Mouse (Mus musculus) urinary bladder, postnatal 14 days (tissue): ENCODE measurements around the gene Chmp4b.

Experiments
- DNase-seq: peaks from one replicate; pipeline ENCODE4 v3.0.0; 2021; ENCODE audit warnings: low spot score

The Chmp4b gene

DNA sequence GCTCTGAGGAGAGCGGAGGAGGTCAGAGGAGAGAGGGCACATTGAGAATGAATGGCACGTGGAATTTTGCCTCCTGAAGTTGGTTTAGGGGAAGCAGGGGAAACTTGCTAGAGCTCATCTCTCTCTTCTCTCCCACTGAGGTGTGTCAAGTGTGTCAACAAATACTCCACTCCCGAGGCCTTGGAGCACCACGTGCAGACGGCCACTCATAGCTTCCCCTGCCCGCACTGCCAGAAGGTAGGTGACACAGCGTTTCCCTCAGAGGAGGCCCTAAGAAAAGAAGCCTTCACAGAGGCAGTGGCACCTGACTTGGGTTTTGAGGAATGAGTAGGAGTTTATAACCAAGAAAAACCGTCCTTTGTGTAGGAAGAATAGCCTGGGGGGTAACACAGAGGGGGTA, 10.3 kb upstream of the Chmp4b start:
- no peak for DNase-seq

DNA sequence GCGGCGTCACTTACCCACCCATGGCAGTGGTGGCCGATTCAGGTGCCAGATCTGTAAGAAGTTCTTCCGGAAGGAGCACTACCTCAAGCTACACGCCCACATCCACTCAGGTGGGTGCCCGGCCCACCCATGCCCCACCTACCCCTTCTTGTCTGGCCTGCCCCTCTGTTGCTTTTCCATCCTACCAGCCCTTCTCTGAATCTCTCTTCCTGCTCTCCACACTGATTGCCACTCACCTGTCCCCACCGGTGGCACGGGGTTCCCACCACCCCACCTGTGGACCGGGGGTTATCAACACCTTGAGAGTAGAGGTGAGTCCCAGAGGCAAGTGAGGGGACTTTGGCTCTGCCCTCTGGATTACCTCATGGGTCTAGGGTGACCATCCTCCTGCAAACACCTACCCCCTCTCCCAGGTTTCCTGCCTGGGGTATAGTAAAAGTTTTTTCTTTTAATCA, 9.5 kb upstream of the Chmp4b start:
- no peak for DNase-seq

DNA sequence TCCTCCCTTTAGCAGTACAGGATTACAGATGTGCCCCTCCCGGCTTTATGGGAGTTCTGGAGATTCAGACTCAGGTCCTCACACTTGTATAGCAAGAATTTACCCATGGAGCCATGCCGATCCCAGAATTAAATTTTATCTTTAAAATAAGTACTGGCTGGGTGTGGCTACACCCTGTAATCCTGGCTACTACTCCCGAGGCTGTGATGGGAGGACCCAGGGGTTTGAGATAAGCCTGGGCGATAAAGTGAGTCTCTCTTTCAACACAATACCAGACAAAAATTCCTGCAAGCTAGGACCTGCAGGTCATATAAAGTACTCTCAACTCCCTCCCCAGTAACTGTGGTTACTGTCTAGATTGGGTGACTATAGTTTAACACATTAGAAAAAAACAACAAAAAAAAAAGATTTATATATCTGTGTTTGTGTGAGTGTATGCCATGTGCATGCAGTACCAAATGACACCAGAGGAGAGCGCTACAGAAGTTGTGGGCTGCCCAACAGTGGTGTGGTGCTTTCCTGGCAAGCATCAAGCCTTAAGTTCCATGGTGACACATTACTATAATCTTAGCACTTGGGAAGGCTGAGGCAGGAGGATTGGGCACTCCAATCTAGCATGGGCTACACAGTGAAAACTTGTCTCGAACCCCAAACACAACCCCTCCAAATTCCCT, 8.7 kb upstream of the Chmp4b start:
- DNase-seq: no peak

DNA sequence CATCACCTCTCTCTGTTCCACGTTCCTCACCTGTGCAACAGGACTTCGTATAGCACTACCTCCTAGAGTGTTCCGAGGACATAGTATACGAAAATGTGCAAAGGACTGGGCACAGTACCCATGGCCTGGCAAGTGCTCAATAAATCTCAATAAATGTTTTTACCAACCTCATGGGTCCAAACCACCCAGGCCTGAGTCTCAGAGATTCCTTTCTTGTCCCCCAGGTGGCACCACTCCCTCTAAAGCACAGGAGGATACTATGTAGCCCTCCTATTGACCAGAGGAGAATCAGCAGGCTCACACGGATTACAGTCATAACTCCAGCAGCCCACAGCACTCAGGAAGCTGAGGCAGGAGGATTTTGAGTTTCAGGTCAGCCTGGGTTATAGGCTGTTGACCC, 4.9 kb upstream of the Chmp4b start:
- DNase-seq: peak; percentile 35

DNA sequence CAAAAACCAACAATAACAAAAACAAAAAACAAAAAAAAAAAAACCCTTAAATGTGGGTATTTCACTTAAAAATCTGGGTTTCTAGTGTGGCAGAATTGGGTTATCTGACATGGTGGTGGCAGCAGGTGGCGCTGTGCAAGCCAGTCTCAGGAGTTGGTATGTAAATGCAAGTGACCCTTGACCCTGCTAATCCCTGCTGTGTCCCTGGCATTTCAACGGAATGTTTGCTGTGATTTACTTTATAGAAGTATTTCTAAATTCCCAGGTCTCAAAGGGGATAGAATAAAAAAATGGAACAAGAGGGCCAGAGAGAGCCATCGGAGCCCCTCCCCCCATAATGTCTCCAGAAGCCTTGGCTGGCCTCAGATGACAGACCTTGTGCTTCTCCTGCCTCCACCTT, 3.4 kb upstream of the Chmp4b start:
- DNase-seq: no peak

DNA sequence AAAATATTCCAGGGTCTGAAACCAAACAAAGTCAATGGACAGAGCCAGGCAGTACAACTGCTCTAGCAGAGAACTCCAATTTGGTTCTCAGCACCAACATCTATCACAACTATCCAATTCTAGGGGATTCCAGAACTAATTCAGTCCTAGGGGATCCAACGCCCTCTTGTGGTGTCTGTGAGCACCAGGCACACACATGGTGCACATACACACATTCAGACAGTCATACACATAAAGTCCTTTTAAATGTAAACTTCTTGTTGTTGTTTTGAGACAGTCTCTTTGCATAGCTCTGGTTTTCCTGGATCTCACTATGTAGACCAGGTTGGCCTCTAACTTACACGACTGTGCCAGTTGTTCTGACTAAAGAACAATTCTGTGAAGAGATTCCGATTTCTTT, 1.1 kb upstream of the Chmp4b start:
- no peak for DNase-seq

DNA sequence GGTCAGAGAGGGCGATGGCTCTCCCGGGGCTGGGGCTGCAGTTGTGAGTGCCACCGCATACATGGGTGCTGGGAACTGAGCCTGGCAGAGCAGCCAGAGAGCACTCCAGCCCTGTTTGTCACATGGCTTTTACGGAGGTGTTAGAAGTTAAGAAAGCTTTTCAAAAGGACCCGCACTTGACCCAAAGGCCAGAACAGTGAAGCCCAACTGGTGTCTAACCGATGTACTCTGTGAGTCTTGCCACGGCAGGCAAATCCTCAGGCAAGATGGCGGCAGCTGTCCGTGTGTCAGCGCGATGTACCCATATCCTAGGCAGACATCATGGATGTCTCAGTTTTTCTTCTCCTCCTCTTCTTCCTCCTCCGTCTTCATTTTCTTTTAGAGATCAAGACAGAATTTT, 3.5 kb downstream of the Chmp4b start:
- DNase-seq: no peak

DNA sequence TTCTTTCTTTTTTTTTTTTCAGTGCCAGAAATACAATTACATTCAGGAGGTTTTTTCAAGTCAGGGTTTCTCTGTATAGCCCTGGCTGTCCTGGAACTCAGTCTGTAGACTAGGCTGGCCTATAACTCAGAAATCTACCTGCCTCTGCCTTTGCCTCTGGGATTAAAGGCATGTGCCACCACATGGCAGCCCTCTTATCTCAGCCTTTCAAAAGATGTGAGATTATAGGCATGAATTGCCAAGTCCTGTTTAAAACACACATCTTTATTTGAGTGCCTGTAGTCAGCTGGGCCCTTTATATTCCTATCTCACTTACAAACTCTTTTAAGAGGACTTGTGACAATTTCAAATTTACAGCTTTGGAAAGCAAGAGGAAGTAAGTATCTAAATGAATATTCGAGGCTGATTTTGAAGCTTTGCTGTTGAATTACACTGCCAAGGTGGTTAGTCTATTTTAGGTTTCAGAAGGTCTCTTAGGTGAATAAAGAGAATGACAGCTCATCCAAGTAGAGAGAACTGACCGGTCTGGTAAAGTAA, 4.4 kb downstream of the Chmp4b start:
- no peak for DNase-seq

DNA sequence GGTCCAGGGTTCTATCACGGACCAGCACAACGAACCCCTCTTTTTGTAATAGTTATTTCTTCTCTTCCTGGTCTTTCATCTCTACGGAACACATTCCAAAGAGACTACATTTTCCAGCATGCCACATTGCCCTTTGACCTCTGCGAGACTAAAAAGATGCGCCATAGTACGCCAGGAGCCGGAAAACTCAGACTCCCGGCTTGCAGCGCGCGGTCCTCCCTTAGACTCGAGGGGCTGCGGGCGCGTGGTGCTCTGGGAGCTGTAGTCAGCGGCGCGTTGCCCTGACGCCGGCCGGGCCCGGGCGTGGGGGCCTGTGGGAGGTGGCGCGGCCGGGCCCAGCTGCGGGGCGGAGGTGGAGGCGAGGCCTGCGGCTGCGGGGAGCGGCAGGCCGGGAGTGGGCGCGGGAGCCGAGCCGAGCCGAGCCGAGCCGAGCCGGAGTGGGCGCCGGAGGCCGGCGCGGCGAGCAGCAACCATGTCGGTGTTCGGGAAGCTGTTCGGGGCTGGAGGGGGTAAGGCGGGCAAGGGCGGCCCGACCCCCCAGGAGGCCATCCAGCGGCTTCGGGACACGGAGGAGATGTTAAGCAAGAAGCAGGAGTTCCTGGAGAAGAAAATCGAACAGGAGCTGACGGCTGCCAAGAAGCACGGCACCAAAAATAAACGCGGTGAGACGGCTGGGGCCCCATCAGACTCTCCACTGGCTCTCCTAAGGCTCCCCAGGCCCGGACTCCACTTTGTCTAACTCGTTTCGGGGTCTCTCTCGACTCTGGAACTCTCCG, 5.4 kb downstream of the Chmp4b start:
- DNase-seq: peak; percentile 97

DNA sequence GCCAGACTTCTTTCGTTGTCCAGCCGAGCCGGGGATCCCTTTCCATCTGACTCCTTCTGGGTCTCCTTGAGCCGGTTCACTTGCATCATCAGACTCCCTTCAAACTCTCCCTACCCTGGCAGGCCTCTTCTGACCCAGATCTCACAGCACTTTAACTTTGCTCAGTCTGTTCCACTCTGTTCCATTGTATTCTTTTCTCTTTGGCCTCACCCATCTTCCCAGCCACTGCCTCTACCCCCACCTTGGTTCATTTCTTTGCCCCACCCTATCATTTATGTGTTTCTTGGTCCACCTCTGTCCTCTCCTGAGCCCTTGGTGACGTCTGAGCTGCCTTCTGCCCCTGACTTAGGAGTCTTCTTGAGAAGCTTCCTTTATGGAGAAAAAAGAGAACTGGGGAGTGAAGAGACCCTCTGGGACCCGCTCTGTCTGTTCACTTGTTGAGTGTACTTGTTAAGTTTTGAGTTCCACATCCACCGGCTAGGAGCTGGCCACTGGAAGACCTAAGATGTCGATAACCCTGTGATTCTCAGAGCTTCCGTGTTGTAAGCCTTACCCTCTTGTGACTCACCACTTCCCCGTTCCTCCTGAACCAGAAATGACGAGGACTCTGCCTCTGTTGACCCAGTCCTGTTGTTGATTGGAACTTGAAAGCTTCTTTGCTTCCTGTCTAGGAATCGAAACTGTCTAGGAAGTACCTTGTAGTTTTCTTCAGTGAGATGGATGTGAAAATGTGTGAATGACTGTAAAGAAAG, 6.2 kb downstream of the Chmp4b start:
- DNase-seq: peak; percentile 66

DNA sequence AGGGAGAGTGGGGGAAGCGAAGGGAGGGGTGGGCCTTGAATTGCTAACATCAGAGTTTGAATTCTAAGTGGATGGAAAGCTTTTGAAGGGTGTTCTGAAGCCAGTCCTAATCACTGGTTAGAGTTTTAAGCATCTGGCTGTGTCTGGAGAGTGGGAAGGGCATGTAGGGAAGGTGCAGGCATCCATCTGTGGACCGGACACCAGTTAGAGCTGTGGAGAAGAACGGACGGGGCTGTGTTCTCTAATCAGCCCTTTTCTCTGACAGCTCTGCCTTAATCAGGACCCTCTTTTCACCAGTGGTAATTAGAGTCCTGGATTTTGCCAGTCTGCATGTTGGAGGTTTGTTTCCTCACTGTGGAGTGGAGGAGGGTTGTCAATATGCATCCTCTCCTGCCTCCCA, 7.6 kb downstream of the Chmp4b start:
- no peak for DNase-seq

DNA sequence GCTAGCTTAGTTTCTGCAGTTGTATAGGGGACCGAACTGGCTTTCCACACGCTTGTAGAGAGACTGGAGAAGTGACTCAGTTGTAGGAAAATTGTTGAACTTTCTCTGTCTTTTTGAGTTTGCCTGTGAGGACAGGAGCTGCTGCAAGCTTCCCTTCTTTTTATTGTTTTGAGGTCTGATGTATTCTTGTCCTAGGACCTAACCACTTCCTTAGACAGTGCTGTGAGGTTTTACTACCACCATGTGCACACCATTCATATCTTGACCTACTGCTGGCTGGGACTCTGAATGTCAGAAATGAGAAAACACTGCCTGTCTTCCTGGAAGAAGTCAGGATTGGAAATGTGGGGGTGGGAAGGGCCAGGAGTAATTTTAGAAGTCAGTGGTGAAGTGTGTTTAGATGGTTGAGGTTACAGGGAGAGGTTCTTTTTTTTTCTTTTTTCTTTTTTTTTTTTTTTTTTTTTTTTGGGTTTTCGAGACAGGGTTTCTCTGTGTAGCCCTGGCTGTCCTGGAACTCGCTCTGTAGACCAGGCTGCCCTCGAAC, 8.1 kb downstream of the Chmp4b start:
- no peak for DNase-seq

DNA sequence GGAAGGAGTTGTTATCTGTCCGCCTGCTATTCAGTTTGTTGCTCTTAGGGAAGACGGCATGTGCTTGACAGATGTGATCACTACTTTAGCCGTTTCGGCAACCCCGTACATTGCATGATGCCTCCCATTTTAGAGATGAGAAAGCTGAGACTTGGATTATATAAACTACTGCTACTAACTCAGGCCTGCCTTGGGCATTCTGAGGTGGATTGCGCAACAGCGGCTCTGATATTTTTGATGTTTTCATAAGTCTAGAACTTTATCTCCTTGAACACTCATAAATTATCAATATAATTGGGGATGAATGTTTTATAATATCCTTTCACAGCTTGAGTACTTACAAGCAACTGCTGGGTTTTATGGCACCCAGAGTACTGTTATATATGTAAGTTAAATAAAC, 17.2 kb downstream of the Chmp4b start:
- no peak for DNase-seq

DNA sequence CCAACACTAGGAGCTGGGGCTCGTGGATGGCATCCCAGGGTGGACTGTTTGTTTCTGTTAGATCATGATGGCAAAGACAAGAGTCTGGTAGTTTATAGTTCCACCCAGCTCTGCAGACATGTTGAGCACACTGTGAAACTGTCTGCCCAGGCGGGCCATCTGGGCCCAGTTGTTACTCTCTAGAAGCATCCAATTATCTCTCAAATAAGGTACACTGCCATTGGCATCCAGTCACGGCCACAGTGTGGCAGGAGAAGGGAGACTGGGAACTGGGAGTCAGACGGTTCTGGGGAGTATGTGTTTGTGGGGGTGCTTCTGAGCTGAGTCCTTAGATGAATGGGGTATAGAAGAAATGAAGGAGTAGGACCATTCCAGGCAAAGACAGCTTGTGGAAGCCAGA, 18.6 kb downstream of the Chmp4b start:
- no peak for DNase-seq

DNA sequence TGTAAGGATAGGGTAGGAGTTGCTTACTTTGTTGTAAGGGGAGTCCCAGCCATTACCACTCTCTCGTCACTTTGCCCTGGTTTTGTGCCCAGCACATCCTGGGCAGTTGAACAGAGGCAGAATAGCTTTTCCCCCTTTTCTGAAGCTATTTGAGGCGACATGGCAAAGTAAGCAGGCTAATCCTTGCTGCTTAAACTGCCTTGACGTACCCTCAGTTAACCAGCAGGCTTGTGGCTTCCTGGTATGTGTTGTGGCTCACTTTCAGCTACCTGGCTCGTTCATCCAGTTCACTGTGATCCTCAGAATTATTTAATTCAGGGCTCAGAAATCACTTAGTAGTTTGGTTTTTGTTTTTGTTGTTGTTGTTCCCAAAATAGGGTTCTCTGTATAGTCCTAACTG, 19.2 kb downstream of the Chmp4b start:
- DNase-seq: no peak

DNA sequence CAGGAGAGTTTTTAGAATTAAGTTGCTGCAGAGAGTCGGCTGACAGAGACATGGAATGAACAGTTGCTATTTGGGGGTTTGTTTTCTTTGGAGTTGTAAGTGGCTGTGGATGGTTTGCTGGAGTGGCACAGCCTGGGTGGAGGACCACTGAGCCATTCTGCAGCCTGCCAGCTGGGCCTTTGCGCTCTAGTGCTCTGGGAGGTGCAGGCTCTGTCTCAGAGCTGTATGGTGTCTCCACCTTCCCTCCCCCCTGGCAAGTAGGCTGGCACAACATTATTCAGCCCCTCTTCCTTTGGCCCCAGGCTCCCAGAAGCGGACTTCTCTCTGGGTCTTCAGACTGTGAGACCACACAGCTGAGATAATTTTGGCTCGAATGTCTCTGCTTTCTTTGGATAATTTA, 22.5 kb downstream of the Chmp4b start:
- no peak for DNase-seq

DNA sequence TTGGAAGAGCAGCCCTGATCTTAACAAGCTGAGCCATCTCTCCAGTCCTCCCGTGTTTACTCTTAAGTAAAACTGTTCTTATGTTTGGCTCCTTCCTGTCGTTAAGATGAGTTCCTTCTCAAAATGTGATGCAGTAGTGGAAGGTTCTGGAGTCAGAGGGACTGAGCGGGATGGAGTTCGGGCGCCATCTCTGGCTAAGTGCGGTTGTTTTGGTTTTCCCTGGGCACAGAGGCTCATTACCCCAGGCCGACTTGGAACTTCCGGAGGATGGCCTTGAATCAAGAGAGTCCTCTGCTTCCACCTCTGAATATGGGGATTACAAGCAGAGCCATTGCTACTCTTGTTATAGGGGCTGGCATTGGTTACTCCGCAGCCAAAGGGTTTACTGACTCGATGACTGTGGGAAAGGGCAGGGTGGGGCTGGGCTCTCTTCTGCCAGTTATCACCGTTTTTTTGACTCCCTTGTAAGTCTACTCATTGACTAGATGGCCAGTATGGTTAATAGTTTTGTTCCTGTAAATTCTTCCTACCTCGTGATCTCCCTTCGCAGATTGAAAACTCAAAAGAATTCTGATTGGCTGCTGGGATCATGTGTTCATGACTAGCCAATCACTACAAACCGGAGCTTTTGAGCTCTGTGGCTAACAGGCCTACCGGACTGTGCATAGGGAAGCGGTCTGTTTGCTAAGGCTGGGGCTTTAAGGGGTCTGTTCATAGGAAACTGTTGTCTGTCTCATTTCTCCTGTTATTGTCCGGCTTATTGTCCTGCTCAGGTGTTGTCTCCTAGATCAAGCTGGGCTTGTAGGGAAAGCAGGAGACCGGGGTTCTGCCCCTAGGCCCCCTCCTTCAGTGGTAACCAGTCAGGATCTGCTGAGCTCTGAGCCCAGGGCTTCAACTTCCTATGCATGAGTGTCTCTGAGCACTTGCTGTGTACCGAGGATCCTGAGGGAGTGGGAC, 25.4 kb downstream of the Chmp4b start:
- no peak for DNase-seq

DNA sequence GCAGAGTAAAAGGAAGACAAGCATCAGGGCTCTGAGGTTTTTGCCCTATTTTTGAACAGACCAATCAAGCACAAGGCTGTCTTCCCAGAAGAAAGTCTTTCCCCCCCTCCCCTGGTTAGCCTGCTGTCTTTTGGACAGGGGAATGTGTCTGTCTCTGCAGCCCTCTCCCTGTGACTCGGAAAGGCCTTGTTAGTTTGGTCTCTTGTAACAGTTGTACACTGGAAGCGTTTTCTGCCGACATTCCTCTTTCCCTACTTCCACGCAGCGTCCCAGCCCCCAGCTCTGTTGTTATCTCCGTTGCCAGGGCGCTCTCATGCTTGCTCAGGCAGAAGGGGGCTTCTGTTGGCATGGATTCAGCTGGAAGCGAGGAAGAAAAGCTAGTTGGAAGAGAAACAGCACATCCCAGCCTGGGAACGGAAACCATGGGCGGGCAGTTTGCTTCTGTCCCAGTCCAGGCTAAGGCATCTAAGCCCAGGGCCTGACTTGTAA, 26.2 kb downstream of the Chmp4b start:
- DNase-seq: peak; percentile 58

DNA sequence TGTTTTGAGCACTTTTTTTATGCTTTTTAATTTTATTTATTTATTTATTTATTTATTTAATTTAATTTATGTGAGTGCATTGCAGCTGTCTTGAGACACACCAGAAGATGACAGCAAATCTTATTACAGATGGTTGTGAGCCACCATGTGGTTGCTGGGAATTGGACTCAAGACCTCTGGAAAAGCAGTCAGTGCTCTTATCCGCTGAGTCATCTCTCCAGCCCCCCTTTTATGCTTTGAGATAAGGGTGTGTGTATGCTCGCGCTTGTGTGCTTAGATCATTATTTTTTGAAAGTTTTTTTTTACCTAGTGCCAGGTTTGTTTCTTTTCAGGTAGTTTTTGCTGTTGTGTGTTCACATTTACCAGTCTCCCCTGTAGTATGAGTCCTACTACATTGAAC, 27.5 kb downstream of the Chmp4b start:
- DNase-seq: no peak

DNA sequence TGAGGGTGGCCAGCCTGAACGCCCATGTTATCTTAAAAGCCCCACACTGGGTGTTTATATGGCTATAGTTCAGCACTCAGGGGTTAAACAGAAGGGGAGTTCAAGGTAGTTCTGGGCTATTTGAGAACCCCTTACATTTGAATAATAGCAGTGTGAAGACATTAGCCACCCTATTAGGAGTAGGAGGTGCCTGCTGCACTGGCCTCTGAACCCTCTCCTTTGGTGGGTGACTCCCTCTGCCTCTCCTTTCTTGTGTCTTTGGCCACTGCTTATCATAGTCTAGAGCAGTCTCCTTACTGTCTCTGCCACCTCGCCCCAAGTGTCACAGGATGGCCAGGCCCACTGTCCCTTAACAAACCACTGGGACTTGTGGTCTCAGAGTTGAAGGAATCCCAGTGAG, 28.8 kb downstream of the Chmp4b start:
- no peak for DNase-seq

DNA sequence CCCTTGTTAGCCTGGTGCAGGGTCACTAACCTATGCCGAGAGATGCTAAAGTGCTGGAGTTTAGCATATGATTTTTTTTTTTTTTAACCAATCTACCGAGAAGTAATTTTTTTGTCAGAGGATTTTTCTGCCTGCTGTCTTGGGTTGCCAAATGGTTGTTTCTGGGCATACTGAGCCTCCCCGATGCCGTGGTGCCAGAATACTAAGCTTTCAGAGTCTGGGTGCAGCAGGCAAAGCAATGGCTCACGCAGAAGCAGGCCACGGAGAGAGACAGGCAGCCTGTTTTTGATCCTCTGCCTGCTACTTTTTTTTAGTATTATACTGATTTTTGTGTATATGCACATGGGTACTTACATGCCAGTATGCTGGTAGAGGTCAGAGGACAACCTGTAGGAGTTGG, 29.4 kb downstream of the Chmp4b start:
- DNase-seq: no peak
